ENCODE assay signal across 20 mouse cellular contexts in the genomic region with DNA sequence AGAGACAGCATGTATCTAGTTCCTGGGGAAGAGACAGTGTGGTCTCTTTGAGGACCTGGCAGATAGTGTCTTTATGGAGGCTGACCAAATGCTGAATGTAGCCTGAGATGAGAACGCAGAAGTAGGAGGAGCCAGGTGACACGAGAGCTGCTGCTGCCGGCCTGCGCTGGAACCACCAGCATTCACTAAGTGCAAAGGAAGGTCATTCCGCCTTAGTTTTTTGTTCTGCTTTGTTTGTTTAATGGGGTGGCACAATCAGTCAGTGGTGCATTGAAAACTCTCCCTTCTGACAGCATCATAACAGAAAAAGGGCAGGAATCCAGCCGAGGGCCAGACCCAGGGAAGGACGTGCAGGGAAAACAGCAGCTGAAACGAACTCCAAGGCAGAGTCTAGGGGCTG.
DNase-seq lines count a peak whose midpoint lies in the region; ATAC-seq and TF ChIP-seq lines count a peak whose summit lies in the region.
"Had no signal": no experiment of that assay in that cellular context is flagged by ENCODE, and none has a peak within 500 bp of the region (broad histone marks: within the 10 kb centered on the region; RNA-seq: fewer than 3 reads in every experiment).

No protein-coding gene starts in this region.

- no peak overlapping the region for H3K4me2 ChIP-seq in lung, postnatal 0 days (replicated peaks; ENCODE audit: low read depth, low read length)
- no peak overlapping the region; the same call in 1 of the 2 replicates for H3K4me2 ChIP-seq in stomach, embryonic 16.5 days (ENCODE audit: low read depth, low read length)
- H3K4me2 ChIP-seq: embryonic facial prominence, embryonic 15.5 days; limb, embryonic 12.5 days; liver, embryonic 13.5 days had no signal

- no peak overlapping the region for H3K9ac ChIP-seq in lung, postnatal 0 days (replicated peaks; ENCODE audit: low read depth)
- no peak overlapping the region for H3K9ac ChIP-seq in stomach, embryonic 16.5 days (ENCODE audit: low read length)
- H3K9ac ChIP-seq: embryonic facial prominence, embryonic 15.5 days; limb, embryonic 12.5 days; liver, embryonic 13.5 days had no signal

- no peak for TF ChIP-seq CTCF in kidney, adult 2 months (conservative IDR thresholded peaks at IDR 0.05; ENCODE audit: insufficient read depth, insufficient read length, low read depth, low read length)
- no peak for TF ChIP-seq CTCF in lung, postnatal 0 days (IDR thresholded peaks at IDR 0.05)

- H3K4me3 ChIP-seq in kidney, adult 2 months (ENCODE audit: insufficient read depth, low read depth, low read length): no peak overlapping the region
- H3K4me3 ChIP-seq in lung, postnatal 0 days (ENCODE audit: low read depth, low read length): no peak overlapping the region
- no peak overlapping the region for H3K4me3 ChIP-seq in stomach, embryonic 16.5 days (replicated peaks; ENCODE audit: low read length)
- H3K4me3 ChIP-seq: embryonic facial prominence, embryonic 15.5 days; limb, embryonic 12.5 days; liver, embryonic 13.5 days; megakaryocyte, embryonic 14.5 days; myocyte had no signal

- TF ChIP-seq EP300 in lung, postnatal 0 days (IDR thresholded peaks at IDR 0.05): no peak

- peak; percentile 11 for DNase-seq in kidney, adult 2 months
- no peak for DNase-seq in kidney, postnatal 10 days
- peak; percentile 10 for DNase-seq in lung, postnatal 0 days (ENCODE audit: low spot score)
- no peak for DNase-seq in lung, postnatal 4 days
- DNase-seq in R1 (ENCODE audit: low read depth, low spot score): peak; percentile 12
- DNase-seq in adrenal gland, adult 18-20 months (ENCODE audit: low spot score in 2 of 2): no peak
- DNase-seq in left cerebral cortex, postnatal 14 days (ENCODE audit: low spot score in 2 of 2): no peak
- DNase-seq: cerebellum, adult 8-10 months; gastrocnemius, postnatal 36 days; liver, embryonic 13.5 days; lung, postnatal 14 days; midbrain, embryonic 14.5 days; thymus, postnatal 36 days had no signal

- no peaks in the 10 kb centered on the region for H3K36me3 ChIP-seq in kidney, adult 2 months (ENCODE audit: control insufficient read depth, insufficient read depth, low read length)
- H3K36me3 ChIP-seq in lung, postnatal 0 days (ENCODE audit: insufficient read depth, low read length): no peaks in the 10 kb centered on the region
- no peaks in the 10 kb centered on the region for H3K36me3 ChIP-seq in stomach, embryonic 16.5 days (ENCODE audit: control insufficient read depth, insufficient read depth, low read length)
- H3K36me3 ChIP-seq: embryonic facial prominence, embryonic 15.5 days; limb, embryonic 12.5 days; liver, embryonic 13.5 days had no signal

- no peak overlapping the region for H3K27ac ChIP-seq in kidney, adult 2 months (ENCODE audit: insufficient read depth, low read depth, low read length)
- no peak overlapping the region for H3K27ac ChIP-seq in lung, postnatal 0 days (ENCODE audit: low read length)
- no peak overlapping the region; the same call in 1 of the 2 replicates for H3K27ac ChIP-seq in stomach, embryonic 16.5 days (ENCODE audit: low read length)
- H3K27ac ChIP-seq: embryonic facial prominence, embryonic 15.5 days; limb, embryonic 12.5 days; liver, embryonic 13.5 days had no signal

- TF ChIP-seq POLR2A in kidney, adult 2 months (IDR thresholded peaks at IDR 0.05; ENCODE audit: low read depth, low read length): no peak

- H3K9me3 ChIP-seq in lung, postnatal 0 days (ENCODE audit: low read length): no peaks in the 10 kb centered on the region
- H3K9me3 ChIP-seq in stomach, embryonic 16.5 days (replicated peaks; ENCODE audit: control insufficient read depth, low read length): no peaks in the 10 kb centered on the region
- H3K9me3 ChIP-seq: embryonic facial prominence, embryonic 15.5 days; limb, embryonic 12.5 days; liver, embryonic 13.5 days had no signal

- intact Hi-C loops in left cerebral cortex, postnatal 14 days (cut with DNase I): no loop called here

- H3K27me3 ChIP-seq in kidney, adult 2 months (replicated peaks; ENCODE audit: control insufficient read depth, insufficient read depth, low read length): no peaks in the 10 kb centered on the region
- no peaks in the 10 kb centered on the region for H3K27me3 ChIP-seq in lung, postnatal 0 days (replicated peaks; ENCODE audit: insufficient read depth, low read length)
- H3K27me3 ChIP-seq in stomach, embryonic 16.5 days (ENCODE audit: control insufficient read depth, insufficient read depth, low read length): no peaks in the 10 kb centered on the region
- H3K27me3 ChIP-seq: embryonic facial prominence, embryonic 15.5 days; limb, embryonic 12.5 days; liver, embryonic 13.5 days; megakaryocyte, embryonic 14.5 days had no signal

- WGBS in kidney, adult 2 months: 26% methylated on average over 8 of the region's 8 CpGs
- WGBS in lung, postnatal 0 days: 16% methylated on average over 8 of the region's 8 CpGs
- WGBS in stomach, embryonic 16.5 days: 25% methylated on average over 8 of the region's 8 CpGs

- no peak for ATAC-seq in lung, postnatal 0 days
- ATAC-seq in stomach, embryonic 16.5 days (ENCODE audit: insufficient read depth, low FRiP score): peak; percentile 66; the same call in 1 of the 2 replicates
- ATAC-seq: forebrain, embryonic 16.5 days; inflammation-experienced regulatory T-cells, adult 6 months had no signal

- H3K4me1 ChIP-seq in kidney, adult 2 months (ENCODE audit: control insufficient read depth, insufficient read depth, low read length): no peaks in the 10 kb centered on the region
- no peaks in the 10 kb centered on the region for H3K4me1 ChIP-seq in lung, postnatal 0 days (ENCODE audit: insufficient read depth, low read depth, low read length)
- no peaks in the 10 kb centered on the region for H3K4me1 ChIP-seq in stomach, embryonic 16.5 days (ENCODE audit: control insufficient read depth, insufficient read depth, low read length)
- H3K4me1 ChIP-seq: embryonic facial prominence, embryonic 15.5 days; limb, embryonic 12.5 days; liver, embryonic 13.5 days had no signal

Comparison
In these comparisons a context has a peak if more than half of its experiments do, and no peak if none do; other contexts are left out.
1. DNase-seq: peak in kidney, adult 2 months (single experiment), lung, postnatal 0 days (single experiment) and R1 (single experiment); none in kidney, postnatal 10 days (single experiment), lung, postnatal 4 days (0 of 2), adrenal gland, adult 18-20 months (0 of 2) and left cerebral cortex, postnatal 14 days (0 of 2).